Mouse (Mus musculus): Measurements from ENCODE around the gene Scgb1b29. TPM values are rescaled to one million over a fixed set of nuclear protein-coding genes. Genes with fewer than 3 reads are reported as not detected.

The Scgb1b29 gene
- polyA plus RNA-seq (2012; rRNA removed) = not detected in 2 replicates

DNA sequence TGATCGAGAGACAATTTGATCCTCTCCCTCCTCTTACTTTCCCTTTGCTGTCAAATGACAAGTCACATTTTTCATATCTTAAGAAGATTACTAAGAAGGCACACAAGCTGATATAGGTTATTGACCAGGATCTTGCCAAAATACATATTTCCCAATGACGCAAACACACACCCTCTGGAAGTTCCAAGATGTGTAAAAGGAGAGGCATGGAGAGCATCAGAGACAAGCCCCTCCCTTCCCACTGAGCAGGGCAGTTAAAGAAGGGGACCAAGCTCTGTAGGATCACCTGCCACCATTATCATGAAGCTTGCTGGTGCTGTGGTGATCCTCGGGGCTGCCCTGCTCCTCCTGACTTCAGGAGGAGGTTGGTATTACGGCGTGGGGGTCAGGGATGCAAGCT, at the start of gene Scgb1b29:
Gene Scgb1b29 (plus strand): TSS at position 301 of the 400 bp plus-strand sequence.

Other genes with a start within 250 kb of the Scgb1b29 start
- gene Scgb2b11, start 230.4 kb upstream of the Scgb1b29 start, polyA plus RNA-seq (2012; rRNA removed) = not detected in 2 replicates
- not detected in 2 replicates for gene Scgb1b11, start 218.7 kb upstream of the Scgb1b29 start, polyA plus RNA-seq (2012; rRNA removed)
- not detected in 2 replicates for gene Scgb2b12, start 114.3 kb upstream of the Scgb1b29 start, polyA plus RNA-seq (2012; rRNA removed)
- not detected in 2 replicates for gene Scgb1b12, start 107.4 kb upstream of the Scgb1b29 start, polyA plus RNA-seq (2012; rRNA removed)